Mouse (Mus musculus) forelimb bud, embryonic 11.5 days (tissue): ENCODE measurements around the gene Zswim1.
"Not testable (repeated sequence)": the region's sequence is repeated elsewhere in the genome, so short reads cannot be mapped to it uniquely, and the experiment has no call there.

Experiments
- DNase-seq: peaks from one replicate; pipeline ENCODE4 v3.0.0-alpha.2; 2012; ENCODE audit warnings: low read depth, low spot score

The Zswim1 gene

DNA sequence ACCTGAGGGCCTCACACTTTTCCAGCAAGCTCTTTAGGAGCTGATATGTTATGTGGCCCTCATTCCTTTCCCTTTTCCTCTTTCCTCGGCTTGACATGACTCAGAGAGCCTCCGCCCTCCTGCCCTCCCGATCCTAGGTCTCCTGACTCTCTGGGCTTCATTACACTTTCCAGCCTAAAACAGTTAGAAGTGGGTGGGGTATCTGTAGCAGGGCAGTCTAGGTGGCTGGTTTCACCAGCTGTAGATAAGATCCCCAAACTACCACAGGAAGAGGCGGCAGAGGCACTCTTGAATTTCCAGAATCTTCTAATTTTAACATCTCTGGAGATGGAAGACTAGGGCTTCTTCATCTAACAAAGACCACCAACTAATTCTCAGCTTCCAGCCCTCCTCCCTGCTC is 42.1 kb downstream of the Zswim1 start:
- no peak for DNase-seq

DNA sequence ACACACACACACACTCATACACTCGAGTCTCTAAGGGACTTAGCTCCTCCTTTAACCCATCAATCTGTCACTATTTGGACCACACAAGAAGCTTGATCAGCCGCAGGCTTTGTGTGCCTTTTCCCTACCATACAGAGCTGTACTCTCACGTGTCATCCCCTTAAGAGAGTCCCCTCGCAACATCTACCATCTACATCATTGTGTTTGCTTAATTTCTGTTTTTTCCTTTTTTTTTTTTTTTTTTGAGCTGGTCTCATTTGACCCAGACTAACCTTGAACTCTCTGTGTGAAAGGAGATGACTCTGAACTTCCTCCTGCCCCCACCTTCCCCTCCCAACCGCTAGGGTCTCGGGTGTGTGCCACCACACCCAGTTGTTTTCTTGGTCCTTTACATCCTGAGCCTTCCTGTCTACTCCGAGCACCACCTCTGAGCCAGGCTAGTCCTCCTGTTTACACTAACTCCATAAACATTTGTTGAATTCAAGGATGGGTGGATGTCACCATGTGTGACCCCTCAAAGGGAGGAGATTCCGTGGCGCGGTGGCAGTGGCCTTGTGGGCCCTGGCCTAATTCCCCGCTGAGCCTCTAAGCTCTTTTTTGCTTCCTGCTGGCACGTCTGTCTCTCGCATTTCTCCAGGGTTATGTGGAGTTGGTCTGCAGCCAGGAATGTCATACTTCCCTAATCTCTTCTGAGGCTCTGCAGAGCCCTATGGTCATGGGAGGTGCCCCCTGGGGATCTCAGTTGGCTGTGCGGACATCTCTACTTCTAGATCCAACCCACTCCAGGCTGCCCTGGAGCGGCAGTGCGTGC is 44.5 kb downstream of the Zswim1 start:
- no peak for DNase-seq

DNA sequence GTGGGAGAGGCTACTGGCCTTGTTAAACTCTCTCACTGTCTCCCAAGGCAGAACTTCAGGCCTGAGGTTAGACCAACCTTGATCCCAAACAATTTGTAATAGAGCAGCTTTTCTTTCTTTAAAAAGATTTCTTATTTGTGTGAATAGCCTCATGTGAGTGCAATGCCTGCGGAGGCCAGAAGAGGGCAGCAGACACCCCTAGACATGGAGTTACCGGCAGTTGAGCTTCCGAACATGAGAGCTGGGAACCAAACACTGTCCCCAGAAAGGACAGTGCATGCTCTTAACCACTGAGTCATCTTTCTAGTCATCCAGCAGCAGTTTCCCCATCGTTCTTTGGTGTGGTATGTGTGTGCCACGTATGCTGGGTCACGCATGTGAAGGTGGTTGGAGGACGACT is 45.1 kb downstream of the Zswim1 start:
- DNase-seq, result no peak

DNA sequence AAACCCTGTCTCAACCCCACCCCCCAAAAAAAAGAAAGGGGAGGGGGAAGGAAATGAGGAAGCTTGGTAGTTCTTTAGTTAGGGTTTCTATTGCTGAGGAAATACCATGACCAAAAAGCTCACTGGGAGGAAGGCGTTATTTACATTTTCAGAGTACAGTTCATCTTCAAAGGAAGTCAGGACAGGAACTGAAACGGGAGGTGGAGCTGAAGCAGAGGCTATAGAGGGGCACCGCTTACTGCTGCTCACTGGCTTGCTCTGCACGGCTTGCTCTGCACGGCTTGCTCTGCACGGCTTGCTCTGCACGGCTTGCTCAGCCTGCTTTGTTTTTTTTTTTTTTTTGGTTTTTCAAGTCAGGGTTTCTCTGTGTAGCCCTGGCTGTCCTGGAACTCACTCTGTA is 46.0 kb downstream of the Zswim1 start:
- no peak for DNase-seq

DNA sequence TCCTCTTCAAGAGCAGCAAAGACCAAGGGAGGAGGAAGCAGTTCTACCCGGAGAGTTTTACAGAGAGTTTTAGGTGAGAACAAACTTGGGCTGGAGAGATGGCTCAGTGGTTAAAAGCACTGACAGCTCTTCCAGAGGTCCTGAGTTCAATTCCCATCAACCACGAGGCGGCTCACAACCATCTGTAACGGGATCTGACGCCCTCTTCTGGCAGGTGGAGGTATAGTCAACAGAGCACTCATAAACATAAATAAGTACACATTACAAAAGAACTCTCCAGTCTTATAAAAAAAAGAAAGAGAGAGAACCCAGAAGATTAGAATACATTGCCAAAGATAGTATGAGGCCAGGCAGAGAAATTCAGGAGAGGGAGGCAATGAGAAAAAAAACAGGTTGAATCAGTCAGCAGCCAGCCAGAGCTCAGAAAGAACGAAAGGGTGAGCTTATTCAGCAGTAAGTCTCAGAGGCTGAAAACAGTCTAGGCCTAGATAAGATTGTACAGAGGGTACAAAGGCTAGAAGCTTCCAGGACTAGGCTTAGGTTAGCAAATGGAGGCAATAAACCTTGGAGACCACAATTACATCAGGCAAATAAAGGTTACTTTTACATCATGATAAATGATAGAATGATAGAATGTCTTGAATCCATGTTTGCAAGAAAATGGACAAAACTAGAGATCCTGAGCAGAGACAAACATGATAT is 49.3 kb downstream of the Zswim1 start:
- DNase-seq, result no peak

DNA sequence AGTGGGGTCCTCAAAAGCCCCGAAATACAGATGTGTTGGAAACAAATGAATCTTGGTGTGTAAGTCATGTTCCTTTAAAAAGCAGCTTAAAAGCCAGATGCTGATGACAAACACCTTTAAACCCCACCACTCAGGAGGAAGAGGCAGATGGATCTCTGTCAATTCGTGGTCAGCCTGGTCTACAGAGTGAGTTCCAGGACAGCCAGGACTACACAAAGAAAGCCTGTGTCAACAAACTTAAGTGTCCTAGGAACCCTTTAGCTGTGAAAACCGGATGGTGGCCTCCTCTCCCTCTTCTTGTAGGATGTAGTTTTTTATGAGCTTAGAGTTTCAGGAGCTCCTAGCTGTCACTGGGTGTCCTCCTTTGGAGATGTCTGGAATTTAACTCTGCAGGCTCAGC is 51.1 kb downstream of the Zswim1 start:
- DNase-seq, result no peak

DNA sequence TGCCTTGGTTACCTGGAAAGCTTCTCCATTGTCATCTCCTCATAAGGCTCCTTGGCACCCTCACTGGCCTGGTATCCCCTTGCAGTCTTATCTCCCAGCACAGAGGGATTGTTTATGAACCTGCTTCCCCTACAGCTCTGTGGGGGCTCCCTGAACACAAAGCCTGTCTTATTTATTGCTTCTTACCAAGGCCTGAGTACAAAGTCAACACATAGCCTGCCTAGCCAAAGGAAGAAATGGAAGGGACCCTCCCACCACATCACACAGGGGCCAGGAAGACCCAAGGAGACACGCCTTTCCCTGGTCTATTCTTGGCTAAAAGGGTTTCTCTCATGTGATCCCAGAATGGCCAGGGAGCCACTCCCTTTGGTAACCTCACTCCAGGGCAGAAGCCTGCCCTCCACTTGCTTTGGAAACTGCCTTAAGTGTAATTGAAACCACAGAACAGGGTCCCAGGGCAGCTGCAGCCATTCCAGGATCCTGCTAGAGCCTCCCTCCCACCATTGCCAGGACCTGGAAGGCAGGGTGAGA is 51.8 kb downstream of the Zswim1 start:
- no peak for DNase-seq

DNA sequence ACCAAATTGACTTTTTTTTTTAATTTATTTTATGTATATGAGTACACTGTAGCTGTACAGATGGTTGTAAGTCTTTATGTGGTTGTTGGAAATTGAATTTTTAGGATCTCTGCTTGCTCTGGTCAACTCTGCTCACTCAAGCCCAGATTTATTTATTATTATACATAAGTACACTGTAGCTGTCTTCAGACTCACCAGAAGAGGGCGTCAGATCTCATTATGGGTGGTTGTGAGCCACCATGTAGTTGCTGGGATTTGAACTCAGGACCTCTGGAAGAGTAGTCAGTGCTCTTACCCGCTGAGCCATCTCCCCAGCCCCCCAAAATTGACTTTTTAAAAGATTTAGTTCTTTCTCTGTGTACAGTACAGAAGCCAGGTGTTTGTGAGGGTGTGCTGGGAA is 53.2 kb downstream of the Zswim1 start:
- not testable (repeated sequence) for DNase-seq
